Mouse (Mus musculus) c-Kit-positive CD71-positive TER-119-negative erythroid progenitor cells, embryonic 14.5 days (primary cell): ENCODE results near the gene Nudt7.

Experiments
- DNase-seq: peaks from one replicate; pipeline ENCODE4 v3.0.0-alpha.2; 2013; ENCODE audit warnings: low read depth

The Nudt7 gene

GRCm38 (mm10) chr8:114143645-114144290, 10.4 kb downstream of the Nudt7 start:
- DNase-seq = no peak

GRCm38 (mm10) chr8:114153311-114154045, 20.1 kb downstream of the Nudt7 start:
- DNase-seq = no peak

GRCm38 (mm10) chr8:114158586-114158985, 25.2 kb downstream of the Nudt7 start:
- DNase-seq = no peak

DNA sequence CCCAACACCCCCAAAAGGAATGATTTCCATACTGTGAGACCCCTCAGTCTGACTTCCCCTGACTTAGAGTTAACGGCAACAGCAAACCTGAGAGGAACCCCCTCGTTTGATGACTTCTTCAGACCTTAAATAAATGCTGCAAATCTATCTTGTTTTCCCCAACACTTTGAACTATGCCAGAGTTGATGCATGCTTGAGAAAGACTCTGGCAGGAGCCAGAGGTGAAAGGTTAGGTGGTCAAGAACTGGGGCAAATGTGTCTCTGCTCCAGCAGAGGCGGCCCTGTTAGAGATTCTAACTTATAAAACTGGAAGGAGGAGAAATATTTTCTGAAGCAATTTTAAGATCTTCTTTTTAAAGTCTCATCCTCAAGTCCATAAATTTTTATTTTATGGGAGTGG, 26.3 kb downstream of the Nudt7 start:
- no peak for DNase-seq

- DNase-seq = no peak
Measured at GRCm38 (mm10) chr8:114163871-114164270, 30.5 kb downstream of the Nudt7 start.

DNA sequence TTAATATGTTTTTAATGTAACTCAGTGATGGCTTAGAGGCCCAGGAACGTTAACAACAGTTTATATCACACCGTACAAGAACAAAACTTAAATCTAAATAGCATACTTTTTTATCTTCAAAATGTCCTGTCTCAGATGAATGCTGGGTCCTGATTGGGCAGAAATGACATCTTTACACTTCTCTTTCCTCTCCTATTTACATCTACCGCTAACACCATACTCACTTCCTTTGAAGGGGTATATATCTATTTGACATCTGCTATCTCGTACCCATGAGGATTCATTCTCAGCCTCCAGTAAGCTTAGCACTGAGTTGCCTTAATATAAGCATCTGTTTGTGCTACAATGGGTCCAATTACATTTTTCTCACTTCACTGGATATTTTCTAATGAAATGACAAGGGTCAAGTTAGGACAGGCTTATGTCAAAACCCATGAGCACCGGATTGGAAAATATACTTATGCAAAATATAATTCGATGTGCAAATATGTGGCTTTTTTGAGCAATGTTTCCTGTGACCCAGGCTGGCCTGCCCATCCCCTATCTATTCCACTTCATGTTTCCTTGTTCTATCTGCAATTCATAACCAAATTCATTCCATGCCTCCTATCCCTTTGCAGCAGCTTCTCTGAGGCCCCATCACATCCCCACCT, 31.2 kb downstream of the Nudt7 start:
- DNase-seq = no peak

DNA sequence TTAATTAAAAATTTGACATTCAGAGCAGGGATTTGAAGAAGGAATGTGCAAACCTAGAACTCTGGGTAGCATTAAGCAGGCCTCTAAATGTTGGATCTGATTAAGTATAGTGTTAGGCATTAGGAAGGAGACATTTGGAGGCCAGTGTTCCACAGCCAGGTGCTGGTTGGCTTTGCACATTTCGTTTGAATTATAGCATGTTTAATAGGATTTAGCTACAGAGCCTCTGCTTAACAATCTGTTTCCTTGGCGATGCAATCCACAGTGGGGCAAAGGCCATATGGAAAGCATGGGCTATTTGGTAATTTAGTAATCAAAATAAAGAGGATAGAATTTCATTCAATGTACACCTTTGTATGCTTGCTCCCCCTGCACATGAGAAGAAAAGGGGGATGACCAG, 32.4 kb downstream of the Nudt7 start:
- DNase-seq = no peak

GRCm38 (mm10) chr8:114176721-114177120, 43.4 kb downstream of the Nudt7 start:
- peak; percentile 10 for DNase-seq

- DNase-seq = no peak
Measured at GRCm38 (mm10) chr8:114193334-114193733, 60.0 kb downstream of the Nudt7 start.

- DNase-seq = no peak
Measured at GRCm38 (mm10) chr8:114198990-114199389, 65.6 kb downstream of the Nudt7 start.
